Mouse (Mus musculus) embryonic facial prominence, embryonic 11.5 days (tissue): ENCODE results near the gene Cacng4. TPM values are rescaled to one million over a fixed set of nuclear protein-coding genes. Genes with fewer than 3 reads are reported as not detected.
A peak's percentile ranks its signal among the peaks of the same experiment; 100 is the strongest.

ENCODE experiments used
- ATAC-seq: fragments of 200-750 bp; cut with Nextera tagmentation; replicated peaks from 2 replicates; pipeline ENCODE4 v1.8.0; 2017; ENCODE audit warnings: low read depth; ENCODE audit not compliant: insufficient number of reproducible peaks, low FRiP score, low TSS enrichment
- DNase-seq: peaks from one replicate; pipeline ENCODE4 v3.0.0-alpha.2; 2015; ENCODE audit warnings: low spot score
- H3K27ac ChIP-seq: fragments of 300-500 bp; sonication (generic); replicated peaks from 2 replicates; pipeline ENCODE4 v1.5.1; 2014; ENCODE audit warnings: mild to moderate bottlenecking, low read depth, low read length, control low read depth
- H3K27me3 ChIP-seq: fragments of 300-500 bp; sonication (generic); 2 replicates; pipeline ENCODE4 v1.6.1; 2014; ENCODE audit warnings: mild to moderate bottlenecking, low read length, moderate library complexity, mixed read lengths; ENCODE audit not compliant: control insufficient read depth, insufficient read depth
- H3K36me3 ChIP-seq: fragments of 300-500 bp; sonication (generic); replicated peaks from 2 replicates; pipeline ENCODE4 v1.6.1; 2014; ENCODE audit warnings: low read depth, mild to moderate bottlenecking, low read length, moderate library complexity, mixed read lengths; ENCODE audit not compliant: control insufficient read depth, insufficient read depth
- H3K4me1 ChIP-seq: fragments of 300-500 bp; sonication (generic); 2 replicates; pipeline ENCODE4 v1.6.1; 2014; ENCODE audit warnings: low read length, mixed read lengths; ENCODE audit not compliant: control insufficient read depth, insufficient read depth
- H3K4me2 ChIP-seq: fragments of 300-500 bp; sonication (generic); 2 replicates; pipeline ENCODE4 v1.6.1; 2014; ENCODE audit warnings: low read depth, mild to moderate bottlenecking, control low read depth, low read length, moderate library complexity
- H3K4me3 ChIP-seq: fragments of 300-500 bp; sonication (generic); 2 replicates; pipeline ENCODE4 v1.5.1; 2014; ENCODE audit warnings: low read depth, low read length, control low read depth
- H3K9ac ChIP-seq: fragments of 300-500 bp; sonication (generic); replicated peaks from 2 replicates; pipeline ENCODE4 v1.6.1; 2014; ENCODE audit warnings: mild to moderate bottlenecking, control low read depth, low read length
- H3K9me3 ChIP-seq: fragments of 300-500 bp; sonication (generic); replicated peaks from 2 replicates; pipeline ENCODE4 v1.6.1; 2016; ENCODE audit warnings: mild to moderate bottlenecking, low read length, inconsistent platforms, mixed read lengths; ENCODE audit not compliant: control insufficient read depth
- WGBS: fragments of 180-500 bp; shearing (Covaris S2); extraction: QIAGEN DNeasy Blood & Tissue Kit; methylation state at CpG from one replicate; pipeline ENCODE4 v1.1.7; 2014; 5-methylcytosine and 5-hydroxymethylcytosine counted together
- polyA plus RNA-seq: library from polyadenylated mRNA; unstranded; fragments of >200 nt; fragmentation: Nextera tagmentation; extraction: Ambion mirVana; gene quantifications from 2 replicates; pipeline ENCODE4 v1.2.1, GENCODE M21; 2014

The Cacng4 gene
- polyA plus RNA-seq, 1 experiment from 2014 or later = 8.3 TPM

DNA sequence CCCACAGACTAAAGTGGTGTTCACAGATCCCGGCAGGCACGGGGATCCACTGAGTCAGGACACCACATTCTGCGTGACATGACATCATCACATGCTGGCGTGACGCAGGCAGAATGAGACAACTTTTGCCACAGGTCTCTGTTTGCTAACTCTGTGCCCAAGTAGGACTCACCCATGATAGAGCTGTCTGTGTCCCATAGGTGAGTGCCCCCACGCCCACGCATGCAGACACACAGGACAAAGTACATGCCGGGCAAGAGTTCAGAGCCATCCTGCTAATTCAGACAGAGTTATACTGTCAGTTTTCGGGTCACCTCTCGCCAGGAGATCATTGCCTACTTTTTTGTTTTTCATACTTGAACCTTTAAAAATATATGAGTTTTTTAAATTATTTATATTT, 105.9 kb downstream of the Cacng4 start:
- H3K27ac ChIP-seq = no peak overlapping the region
- WGBS = 95% methylated on average over 10 of the region's 10 CpGs
- no peak for ATAC-seq

GRCm38 (mm10) chr11:107686290-107686689, 108.1 kb downstream of the Cacng4 start:
- H3K4me3 ChIP-seq = no peak overlapping the region
- no peak overlapping the region for H3K9ac ChIP-seq
- H3K27me3 ChIP-seq = no peaks in the 10 kb centered on the region
- H3K9me3 ChIP-seq = no peaks in the 10 kb centered on the region
- H3K36me3 ChIP-seq = peaks cover 7% of the 10 kb centered on the region
- ATAC-seq (no peak), DNase-seq (no peak)
- WGBS = 88% methylated on average over 20 of the region's 20 CpGs
- H3K27ac ChIP-seq = no peak overlapping the region
- H3K4me2 ChIP-seq = no peak overlapping the region
- no peaks in the 10 kb centered on the region for H3K4me1 ChIP-seq

More for the DNA sequence above, 105.9 kb downstream of the Cacng4 start:
- H3K4me3 ChIP-seq = no peak overlapping the region
- H3K4me1 ChIP-seq = no peaks in the 10 kb centered on the region
- no peaks in the 10 kb centered on the region for H3K9me3 ChIP-seq
- peaks cover 7% of the 10 kb centered on the region for H3K36me3 ChIP-seq
- no peaks in the 10 kb centered on the region for H3K27me3 ChIP-seq
- H3K9ac ChIP-seq = no peak overlapping the region
- no peak for DNase-seq
- no peak overlapping the region for H3K4me2 ChIP-seq

GRCm38 (mm10) chr11:107683544-107684465, 110.6 kb downstream of the Cacng4 start:
- H3K4me2 ChIP-seq = no peak overlapping the region
- ATAC-seq = no peak
- no peaks in the 10 kb centered on the region for H3K9me3 ChIP-seq
- H3K4me1 ChIP-seq = no peaks in the 10 kb centered on the region
- no peak overlapping the region for H3K9ac ChIP-seq
- H3K36me3 ChIP-seq = peaks cover 7% of the 10 kb centered on the region
- 71% methylated on average over 19 of the region's 19 CpGs for WGBS
- H3K4me3 ChIP-seq = no peak overlapping the region
- peak; percentile 10 for DNase-seq
- H3K27me3 ChIP-seq = no peaks in the 10 kb centered on the region
- no peak overlapping the region for H3K27ac ChIP-seq

- no peaks in the 10 kb centered on the region for H3K9me3 ChIP-seq
- no peaks in the 10 kb centered on the region for H3K4me1 ChIP-seq
- peaks cover 7% of the 10 kb centered on the region for H3K36me3 ChIP-seq
- H3K4me3 ChIP-seq = no peak overlapping the region
- no peak for DNase-seq
- H3K27ac ChIP-seq = no peak overlapping the region
- no peak overlapping the region for H3K4me2 ChIP-seq
- H3K27me3 ChIP-seq = no peaks in the 10 kb centered on the region
- no peak overlapping the region for H3K9ac ChIP-seq
- ATAC-seq = no peak
- whole genome bisulfite sequencing = 72% methylated on average over 9 of the region's 9 CpGs
Measured at GRCm38 (mm10) chr11:107682694-107683355, 111.5 kb downstream of the Cacng4 start.

Other genes starting within 250 kb of the Cacng4 start
- gene Helz, start 246.6 kb downstream of the Cacng4 start, polyA plus RNA-seq = 15.3 and 17.9 TPM in 2 replicates
- gene Cacng1, start 78.0 kb downstream of the Cacng4 start, polyA plus RNA-seq = not detected in 2 replicates
- 0.52 and 0.55 TPM in 2 replicates for gene Cacng5, start 120.5 kb upstream of the Cacng4 start, polyA plus RNA-seq